In genomic region chr13:93510447-93511180, GRCm38 (mm10) we compare ENCODE assay signal across 13 mouse cellular contexts. TPM values are rescaled to one million over a fixed set of nuclear protein-coding genes. Genes with fewer than 3 reads are reported as not detected.
DNase-seq lines count a peak whose midpoint lies in the region; ATAC-seq and TF ChIP-seq lines count a peak whose summit lies in the region.
"Had no signal": no experiment of that assay in that cellular context is flagged by ENCODE, and none has a peak within 500 bp of the region (broad histone marks: within the 10 kb centered on the region; RNA-seq: fewer than 3 reads in every experiment).

No protein-coding gene starts in this region.

- no peak overlapping the region for H3K4me3 ChIP-seq in embryonic facial prominence, embryonic 10.5 days
- no peak overlapping the region for H3K4me3 ChIP-seq in hindbrain, embryonic 11.5 days (ENCODE audit: low read depth, low read length)
- no peak overlapping the region for H3K4me3 ChIP-seq in lung, postnatal 0 days (ENCODE audit: low read depth, low read length)
- no peak overlapping the region for H3K4me3 ChIP-seq in stomach, postnatal 0 days (ENCODE audit: low read depth, low read length)
- H3K4me3 ChIP-seq: neural tube, embryonic 12.5 days had no signal

- 68% methylated on average over 16 of the region's 16 CpGs for WGBS in embryonic facial prominence, embryonic 10.5 days
- WGBS in hindbrain, embryonic 11.5 days = 59% methylated on average over 16 of the region's 16 CpGs
- 66% methylated on average over 16 of the region's 16 CpGs for WGBS in lung, postnatal 0 days
- WGBS in stomach, postnatal 0 days = 53% methylated on average over 16 of the region's 16 CpGs

- H3K4me2 ChIP-seq in hindbrain, embryonic 11.5 days (replicated peaks; ENCODE audit: low read depth, low read length) = no peak overlapping the region
- H3K4me2 ChIP-seq in lung, postnatal 0 days (replicated peaks; ENCODE audit: low read depth, low read length) = no peak overlapping the region
- no peak overlapping the region for H3K4me2 ChIP-seq in stomach, postnatal 0 days (replicated peaks; ENCODE audit: low read depth)
- H3K4me2 ChIP-seq: heart, embryonic 11.5 days; lung, embryonic 14.5 days; neural tube, embryonic 12.5 days had no signal

- intact Hi-C loops in left cerebral cortex, postnatal 4 days (cut with DNase I) = no loop called here

- H3K27me3 ChIP-seq in embryonic facial prominence, embryonic 10.5 days (replicated peaks; ENCODE audit: low read depth, poor library complexity, severe bottlenecking) = no peaks in the 10 kb centered on the region
- no peaks in the 10 kb centered on the region for H3K27me3 ChIP-seq in hindbrain, embryonic 11.5 days (ENCODE audit: control insufficient read depth, insufficient read depth, low read length)
- H3K27me3 ChIP-seq in lung, postnatal 0 days (replicated peaks; ENCODE audit: insufficient read depth, low read length) = no peaks in the 10 kb centered on the region
- H3K27me3 ChIP-seq in stomach, postnatal 0 days (ENCODE audit: control insufficient read depth, insufficient read depth, low read length) = no peaks in the 10 kb centered on the region
- H3K27me3 ChIP-seq: neural tube, embryonic 12.5 days had no signal

- no peak for TF ChIP-seq POLR2A in brain, embryonic 14.5 days (IDR thresholded peaks at IDR 0.05; ENCODE audit: borderline replicate concordance, extremely low read depth, insufficient read depth, insufficient read length, poor library complexity, severe bottlenecking)

- no peak for ATAC-seq in hindbrain, embryonic 11.5 days (ENCODE audit: low FRiP score)
- ATAC-seq in lung, postnatal 0 days = no peak
- ATAC-seq in stomach, postnatal 0 days (ENCODE audit: low FRiP score, low TSS enrichment) = no peak

- no peak overlapping the region for H3K9ac ChIP-seq in hindbrain, embryonic 11.5 days (ENCODE audit: low read depth, low read length)
- no peak overlapping the region for H3K9ac ChIP-seq in lung, postnatal 0 days (replicated peaks; ENCODE audit: low read depth)
- H3K9ac ChIP-seq in stomach, postnatal 0 days (ENCODE audit: low read length) = no peak overlapping the region
- H3K9ac ChIP-seq: lung, embryonic 14.5 days; neural tube, embryonic 12.5 days had no signal

- TF ChIP-seq CTCF in brain, embryonic 14.5 days (IDR thresholded peaks at IDR 0.05; ENCODE audit: borderline replicate concordance, extremely low read depth, insufficient read depth, insufficient read length) = no peak
- TF ChIP-seq CTCF in lung, postnatal 0 days (IDR thresholded peaks at IDR 0.05) = no peak
- TF ChIP-seq CTCF in stomach, postnatal 0 days (IDR thresholded peaks at IDR 0.05; ENCODE audit: low read depth) = no peak

- H3K4me1 ChIP-seq in embryonic facial prominence, embryonic 10.5 days = peaks cover 6% of the 10 kb centered on the region
- no peaks in the 10 kb centered on the region for H3K4me1 ChIP-seq in hindbrain, embryonic 11.5 days (replicated peaks; ENCODE audit: control insufficient read depth, insufficient read depth, low read length)
- no peaks in the 10 kb centered on the region for H3K4me1 ChIP-seq in lung, postnatal 0 days (ENCODE audit: insufficient read depth, low read depth, low read length)
- no peaks in the 10 kb centered on the region for H3K4me1 ChIP-seq in stomach, postnatal 0 days (replicated peaks; ENCODE audit: control insufficient read depth, insufficient read depth)
- H3K4me1 ChIP-seq: neural tube, embryonic 12.5 days had no signal

- no peaks in the 10 kb centered on the region for H3K36me3 ChIP-seq in embryonic facial prominence, embryonic 10.5 days (replicated peaks)
- no peaks in the 10 kb centered on the region for H3K36me3 ChIP-seq in hindbrain, embryonic 11.5 days (ENCODE audit: control insufficient read depth, insufficient read depth, low read length)
- H3K36me3 ChIP-seq in lung, postnatal 0 days (ENCODE audit: insufficient read depth, low read length) = no peaks in the 10 kb centered on the region
- no peaks in the 10 kb centered on the region for H3K36me3 ChIP-seq in stomach, postnatal 0 days (ENCODE audit: control insufficient read depth, insufficient read depth, low read length)
- H3K36me3 ChIP-seq: neural tube, embryonic 12.5 days had no signal

- peak; percentile 90 for DNase-seq in brain, embryonic 14.5 days (ENCODE audit: low read depth)
- no peak for DNase-seq in embryonic facial prominence, embryonic 10.5 days (ENCODE audit: low spot score)
- peak; percentile 11 for DNase-seq in hindbrain, embryonic 11.5 days (ENCODE audit: low spot score)
- DNase-seq in left cerebral cortex, postnatal 4 days = peak; percentile 39
- DNase-seq in lung, postnatal 0 days (ENCODE audit: low spot score) = no peak
- DNase-seq in stomach, postnatal 0 days (ENCODE audit: low spot score) = no peak
- no peak for DNase-seq in ovary, postnatal 14 days (ENCODE audit: low spot score)
- DNase-seq in kidney, postnatal 25 days = no peak
- DNase-seq: adrenal gland, postnatal 25 days; kidney, postnatal 14 days; lung, embryonic 14.5 days had no signal

- no peak for TF ChIP-seq EP300 in lung, postnatal 0 days (IDR thresholded peaks at IDR 0.05)
- TF ChIP-seq EP300 in stomach, postnatal 0 days (optimal IDR thresholded peaks at IDR 0.05) = no peak

- H3K9me3 ChIP-seq in embryonic facial prominence, embryonic 10.5 days = no peaks in the 10 kb centered on the region
- H3K9me3 ChIP-seq in hindbrain, embryonic 11.5 days (ENCODE audit: control insufficient read depth, low read length) = no peaks in the 10 kb centered on the region
- no peaks in the 10 kb centered on the region for H3K9me3 ChIP-seq in lung, postnatal 0 days (ENCODE audit: low read length)
- H3K9me3 ChIP-seq in stomach, postnatal 0 days (ENCODE audit: control insufficient read depth, low read length) = no peaks in the 10 kb centered on the region
- H3K9me3 ChIP-seq: neural tube, embryonic 12.5 days had no signal

- peak overlapping the region; percentile 44; the same call in 1 of the 2 replicates for H3K27ac ChIP-seq in embryonic facial prominence, embryonic 10.5 days (replicated peaks)
- H3K27ac ChIP-seq in hindbrain, embryonic 11.5 days (ENCODE audit: low read depth, low read length) = no peak overlapping the region
- H3K27ac ChIP-seq in lung, postnatal 0 days (ENCODE audit: low read length) = no peak overlapping the region
- H3K27ac ChIP-seq in stomach, postnatal 0 days (replicated peaks) = no peak overlapping the region
- H3K27ac ChIP-seq: neural tube, embryonic 12.5 days had no signal

RNA-seq across cellular contexts. Expression of gene Jmy, which starts 11.0 kb away (rescaled TPM):
- polyA plus RNA-seq in brain, embryonic 14.5 days (2012; rRNA removed) = 10.2 and 12.3 TPM in 2 replicates
- 3.8 and 5.2 TPM in 2 replicates for polyA plus RNA-seq in embryonic facial prominence, embryonic 10.5 days (2016; fragmentation: Nextera tagmentation; extraction: Ambion mirVana)
- 4.5 and 7.2 TPM in 2 replicates for polyA plus RNA-seq in hindbrain, embryonic 11.5 days (2014; fragmentation: Nextera tagmentation; extraction: Ambion mirVana)
- 10 to 100 TPM; 40.4 to 44.4 TPM for total RNA-seq in left cerebral cortex, postnatal 4 days (2021)
- 8.3 and 9.3 TPM in 2 replicates for polyA plus RNA-seq in lung, postnatal 0 days (2015; fragmentation: Nextera tagmentation; extraction: Ambion mirVana)
- 3.5 and 4.8 TPM in 2 replicates for polyA plus RNA-seq in stomach, postnatal 0 days (2015; fragmentation: Nextera tagmentation; extraction: Ambion mirVana)

Comparison
In these comparisons a context has a peak if more than half of its experiments do, and no peak if none do; other contexts are left out.
1. DNase-seq: peak in brain, embryonic 14.5 days (single experiment), hindbrain, embryonic 11.5 days (single experiment) and left cerebral cortex, postnatal 4 days (single experiment); none in embryonic facial prominence, embryonic 10.5 days (single experiment), lung, postnatal 0 days (single experiment), stomach, postnatal 0 days (single experiment), ovary, postnatal 14 days (single experiment) and kidney, postnatal 25 days (0 of 2).